Mouse (Mus musculus) brain, embryonic 18.5 days (tissue): ENCODE measurements around the gene Ppp1r10.

Source experiments
- DNase-seq: peaks from one replicate; pipeline ENCODE4 v3.0.0-alpha.2; 2012; ENCODE audit warnings: low read depth, low spot score

The Ppp1r10 gene

DNA sequence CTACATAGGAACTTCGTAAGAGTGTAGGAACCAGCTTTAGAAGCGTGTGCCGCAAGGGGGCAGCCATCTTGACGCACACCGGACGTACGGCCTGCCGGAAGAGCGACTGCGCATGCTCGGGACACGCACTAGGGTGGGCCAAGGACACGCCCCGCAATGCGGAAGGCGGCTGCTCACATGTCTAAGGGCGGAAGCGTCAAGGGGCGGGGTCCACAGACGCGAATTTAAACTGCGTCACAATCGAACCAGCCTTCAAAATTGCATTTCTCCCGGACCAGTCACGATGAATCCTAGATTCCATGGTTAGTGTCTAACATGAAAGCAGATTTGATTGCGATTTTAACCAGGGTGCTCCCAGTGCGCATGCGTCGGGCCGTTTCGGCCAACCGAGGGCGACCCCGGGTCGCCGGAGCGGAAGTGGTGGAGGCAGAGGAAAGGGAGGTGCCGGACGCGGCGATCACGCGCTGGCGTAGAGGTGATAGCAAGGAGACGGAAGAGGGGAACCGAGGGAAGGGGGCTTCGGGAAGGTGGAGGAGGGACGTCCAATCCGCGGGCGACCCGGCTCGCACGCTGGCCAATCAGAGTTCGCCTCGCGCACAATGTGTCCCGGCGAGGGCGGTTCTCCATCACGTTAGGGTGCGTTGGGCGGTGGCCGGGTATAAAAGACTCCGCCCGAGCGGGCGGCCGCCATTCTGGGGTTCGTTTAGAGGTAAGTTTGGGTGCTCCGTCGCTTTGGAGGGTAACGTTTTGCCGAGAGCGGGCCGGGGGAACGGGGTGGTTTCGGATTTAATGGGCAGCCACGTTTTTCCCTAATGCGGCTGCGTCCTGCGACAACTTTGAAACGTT, at the start of gene Ppp1r10, which contains the start of gene Mrps18b:
Gene Ppp1r10 (plus strand): TSS at position 138 of the 846 bp plus-strand sequence.
Gene Mrps18b (minus strand): TSS at position 93 of the 846 bp plus-strand sequence.
- DNase-seq, result peak; percentile 99

DNA sequence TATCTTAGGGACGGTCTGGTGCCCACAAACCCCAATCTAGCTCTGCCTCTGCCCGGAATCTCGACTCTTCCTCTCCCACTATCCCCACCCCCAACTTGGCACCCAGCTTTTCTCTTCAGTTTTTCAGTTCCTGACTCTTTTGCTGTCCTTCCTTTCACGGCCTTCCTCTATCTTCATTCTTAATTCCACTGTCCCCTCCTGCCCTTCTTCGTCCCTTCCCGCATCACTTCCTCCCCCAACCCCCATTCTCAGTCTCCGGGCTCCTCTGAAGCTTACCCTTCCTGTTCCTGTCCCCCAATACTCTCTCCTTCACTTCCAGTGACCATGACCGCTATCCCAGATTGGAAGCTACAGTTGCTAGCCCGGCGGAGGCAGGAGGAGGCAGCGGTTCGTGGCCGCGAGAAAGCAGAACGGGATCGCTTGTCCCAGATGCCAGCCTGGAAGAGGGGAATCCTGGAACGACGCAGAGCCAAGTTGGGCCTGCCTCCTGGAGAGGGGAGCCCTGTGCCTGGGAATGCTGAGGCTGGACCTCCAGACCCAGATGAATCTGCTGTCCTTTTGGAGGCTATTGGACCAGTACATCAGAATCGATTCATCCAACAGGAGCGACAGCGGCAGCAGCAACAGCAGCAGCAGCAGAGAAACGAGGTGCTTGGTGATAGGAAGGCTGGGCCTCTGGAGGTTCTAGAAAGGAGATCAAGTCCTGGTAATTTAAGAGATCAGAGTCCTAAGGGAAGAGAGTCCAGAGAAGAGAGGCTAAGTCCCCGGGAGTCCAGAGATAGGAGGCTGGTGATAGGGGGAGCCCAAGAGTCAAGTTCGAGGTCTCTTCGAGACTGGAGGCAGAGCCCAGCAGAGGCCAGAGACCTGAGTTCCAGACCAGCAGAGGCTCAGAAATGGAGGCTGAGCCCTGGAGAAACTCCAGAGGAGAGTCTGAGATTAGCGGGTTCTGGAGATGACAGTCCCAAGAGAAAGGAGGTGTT, 49.0 kb upstream of the Ppp1r10 start:
- DNase-seq, result no peak

DNA sequence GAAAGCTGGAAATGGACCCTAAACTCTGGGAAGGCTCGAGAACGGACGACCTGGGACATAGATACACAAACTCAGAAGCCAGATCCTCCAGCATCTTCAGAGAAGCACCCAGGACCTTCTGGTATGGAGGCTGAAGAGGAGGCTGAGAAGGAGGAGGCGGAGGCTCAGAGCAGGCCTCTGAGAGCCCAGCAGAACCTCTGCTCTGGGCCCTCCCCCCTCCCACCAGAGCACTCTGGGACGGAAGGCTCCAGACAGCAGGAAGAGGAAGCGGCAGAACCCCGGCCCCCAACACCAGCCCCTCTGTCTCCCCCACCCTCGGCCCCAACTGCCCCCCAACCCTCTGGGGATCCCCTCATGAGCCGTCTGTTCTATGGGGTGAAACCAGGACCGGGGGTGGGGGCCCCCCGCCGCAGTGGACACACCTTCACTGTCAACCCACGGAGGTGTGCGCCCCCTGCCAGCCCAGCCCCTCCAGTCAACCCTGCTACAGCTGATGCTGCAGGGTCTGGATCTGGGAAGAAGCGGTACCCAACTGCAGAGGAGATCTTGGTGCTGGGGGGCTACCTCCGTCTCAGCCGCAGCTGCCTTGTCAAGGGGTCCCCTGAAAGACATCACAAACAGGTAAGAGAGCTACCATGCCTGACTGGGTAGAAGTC, 47.9 kb upstream of the Ppp1r10 start:
- DNase-seq, result no peak

DNA sequence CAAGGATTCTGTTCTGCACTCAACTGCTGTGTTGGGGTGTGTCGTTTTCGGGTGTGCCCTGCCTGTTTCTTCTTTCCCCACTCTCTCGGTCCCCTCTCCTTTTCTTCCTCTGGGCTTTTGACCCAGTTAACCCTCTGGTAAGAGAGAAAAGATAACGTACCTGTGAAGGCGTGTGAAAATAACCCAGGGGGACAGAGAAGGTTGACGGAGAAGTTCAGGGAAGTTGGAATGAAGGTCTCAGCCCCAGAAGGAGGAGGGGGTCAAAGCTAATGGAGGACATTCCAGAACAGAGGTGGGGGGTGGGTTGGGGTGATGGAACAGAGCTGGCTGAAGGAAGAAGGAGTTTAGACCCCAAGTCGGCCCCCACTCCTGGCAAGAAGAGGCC, 47.3 kb upstream of the Ppp1r10 start:
- no peak for DNase-seq

DNA sequence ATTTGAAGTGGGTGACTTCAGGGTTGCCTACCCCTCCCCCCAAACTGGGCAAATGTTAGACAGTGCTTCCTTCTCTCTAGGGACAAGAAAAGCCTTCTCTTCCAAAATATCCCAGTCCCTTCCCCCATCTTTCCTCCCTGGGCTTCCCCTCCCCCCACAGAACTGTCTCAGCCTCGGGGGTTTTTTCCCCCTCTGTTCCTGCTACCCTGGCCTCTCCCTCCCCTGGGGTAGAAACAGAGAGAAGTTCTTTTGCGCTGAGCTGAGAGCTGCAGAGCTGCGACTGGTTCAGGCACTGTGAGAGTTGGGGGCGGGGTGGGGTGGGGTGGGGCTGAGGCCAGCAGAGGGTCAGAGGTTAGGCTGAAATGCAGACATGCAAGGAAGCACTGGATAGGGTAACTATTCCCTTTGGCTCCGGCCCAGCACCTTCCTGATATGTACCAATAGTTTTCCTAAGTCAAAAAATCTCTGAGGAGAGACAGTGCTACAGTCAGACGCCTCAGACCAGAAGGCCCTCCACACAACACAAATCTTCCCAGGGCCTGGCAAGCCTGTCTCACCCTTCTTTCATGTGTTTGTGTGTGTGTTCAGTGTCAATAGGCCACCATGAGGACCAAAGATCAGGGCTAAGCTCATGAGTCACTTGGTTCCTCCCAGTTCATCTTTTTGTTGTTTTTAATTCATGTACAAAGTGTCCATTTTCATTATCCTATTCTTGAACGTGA, 46.7 kb upstream of the Ppp1r10 start:
- no peak for DNase-seq

DNA sequence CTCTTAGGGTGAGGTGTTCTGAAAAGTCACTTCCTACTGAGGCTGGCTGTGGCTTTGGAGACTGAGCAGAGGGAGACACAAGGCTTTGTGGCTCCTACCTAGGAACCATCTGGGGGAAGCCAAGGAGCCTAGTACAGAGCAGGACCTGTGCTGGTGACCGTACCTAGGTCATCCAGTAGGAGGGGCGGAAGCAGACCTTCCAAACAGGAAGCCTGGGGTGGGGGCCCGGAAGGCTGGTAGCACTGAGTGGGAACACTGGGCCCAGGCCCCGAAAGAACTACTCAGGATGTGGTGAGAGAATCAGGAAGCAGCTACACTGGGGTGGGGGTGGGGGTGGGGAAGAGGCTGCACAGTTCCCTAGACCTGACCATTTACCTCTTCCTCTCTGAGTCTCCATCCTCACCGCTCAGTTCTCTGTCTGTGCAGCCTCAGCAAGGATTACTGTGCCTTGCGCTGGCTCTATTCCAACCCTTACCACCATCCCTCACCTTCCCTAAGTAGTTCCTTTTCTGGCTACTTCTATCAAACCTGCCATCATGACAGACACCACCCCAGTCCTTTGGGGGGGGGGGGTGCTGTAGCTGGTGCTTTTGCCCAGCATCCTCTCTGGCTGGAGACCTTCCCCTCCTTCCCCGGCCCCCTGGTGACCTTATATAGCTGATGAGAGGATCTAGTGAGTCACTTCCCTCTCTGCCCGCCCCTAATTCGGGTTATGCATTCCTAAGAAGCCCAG, 45.9 kb upstream of the Ppp1r10 start:
- no peak for DNase-seq

DNA sequence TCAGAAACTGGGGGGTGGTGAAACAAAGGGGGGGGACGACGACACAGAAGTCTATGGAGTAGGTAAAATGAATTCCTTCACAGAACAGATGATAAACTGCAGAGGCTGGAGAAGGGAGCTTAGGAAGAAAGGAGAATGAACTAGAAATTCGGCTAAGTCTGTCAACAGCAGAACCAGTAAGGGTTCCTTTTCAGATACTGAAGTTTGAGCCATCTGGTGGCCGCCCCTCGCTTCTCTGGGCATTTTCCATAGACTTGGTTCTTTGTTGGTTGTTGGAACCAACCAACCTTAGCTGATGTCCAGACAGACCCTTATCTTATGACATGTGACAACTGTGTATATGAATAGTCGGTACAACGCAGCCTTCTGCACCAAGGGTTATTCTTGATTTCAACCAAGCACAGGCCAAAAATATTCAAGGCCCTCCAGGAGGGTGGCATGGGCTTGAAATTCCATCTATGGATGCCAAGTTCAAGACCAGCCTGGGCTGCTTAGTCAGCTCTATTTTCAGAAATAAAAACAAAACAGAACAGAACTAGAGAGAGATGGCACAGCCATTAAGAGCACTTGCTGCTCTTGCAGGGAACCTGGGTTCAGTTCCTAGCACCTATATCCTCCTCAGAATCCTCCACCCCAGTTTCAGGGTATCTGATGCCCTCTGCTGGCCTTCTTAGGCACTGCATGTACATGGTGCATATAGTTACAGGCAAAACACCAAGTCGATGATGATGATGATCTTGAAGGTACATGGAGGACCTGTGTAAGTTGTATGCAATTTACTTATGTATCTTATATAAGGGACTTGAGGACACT, 45.1 kb upstream of the Ppp1r10 start:
- no peak for DNase-seq

DNA sequence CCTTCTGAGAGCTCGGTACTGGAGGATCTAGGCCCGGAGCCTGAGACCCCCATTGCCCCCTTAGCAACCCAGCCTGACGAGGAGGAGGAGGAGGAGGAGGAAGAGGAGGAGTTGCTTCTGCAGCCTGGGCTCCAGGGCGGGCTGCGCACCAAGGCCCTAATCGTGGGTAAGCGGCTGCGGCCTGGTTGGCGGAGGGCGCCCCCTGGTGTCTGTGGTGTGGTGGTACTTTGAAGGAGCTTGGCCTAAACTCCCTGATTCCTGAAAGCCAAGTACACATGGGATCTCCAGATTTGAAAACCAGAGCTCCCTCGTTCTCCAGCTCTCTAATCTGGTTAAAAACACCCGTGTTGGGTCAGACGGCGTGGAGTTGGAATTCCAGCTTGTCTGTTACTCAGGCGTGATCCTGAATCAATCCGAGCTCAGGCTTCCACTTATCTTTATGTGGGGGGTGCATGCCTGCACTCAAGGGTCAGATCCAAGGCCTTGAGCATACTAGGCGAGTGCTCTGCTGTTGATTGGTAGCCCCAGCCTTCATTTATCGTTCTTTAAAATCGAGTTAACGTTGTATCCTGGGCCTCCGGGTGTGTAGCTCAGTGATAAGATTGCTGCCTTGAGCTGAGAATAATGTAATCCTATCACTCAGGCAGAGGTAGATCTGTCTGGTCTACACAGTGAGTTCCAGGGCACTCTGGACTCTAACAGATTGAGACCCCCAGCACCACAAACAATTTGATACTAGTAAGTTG, 42.3 kb upstream of the Ppp1r10 start:
- no peak for DNase-seq

DNA sequence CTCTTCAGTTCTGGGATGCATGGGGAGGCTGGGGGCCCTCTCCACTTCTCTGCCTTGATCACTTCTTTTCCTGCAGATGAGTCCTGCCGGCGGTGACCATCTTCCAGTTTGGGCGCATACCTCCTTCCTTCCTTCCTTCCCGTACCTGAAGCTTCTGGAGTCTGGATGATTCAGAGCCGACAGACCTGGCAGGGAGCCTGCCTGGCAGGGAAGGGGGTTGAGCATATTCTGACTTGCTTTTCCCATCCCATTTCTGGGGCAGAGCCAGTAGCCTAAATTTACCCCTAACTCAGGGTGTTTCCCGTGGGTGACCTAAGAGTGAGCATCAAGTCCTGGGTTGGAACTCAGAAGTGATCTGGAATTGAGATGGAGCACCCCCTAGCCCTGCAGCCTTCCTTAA, 41.5 kb upstream of the Ppp1r10 start:
- no peak for DNase-seq

DNA sequence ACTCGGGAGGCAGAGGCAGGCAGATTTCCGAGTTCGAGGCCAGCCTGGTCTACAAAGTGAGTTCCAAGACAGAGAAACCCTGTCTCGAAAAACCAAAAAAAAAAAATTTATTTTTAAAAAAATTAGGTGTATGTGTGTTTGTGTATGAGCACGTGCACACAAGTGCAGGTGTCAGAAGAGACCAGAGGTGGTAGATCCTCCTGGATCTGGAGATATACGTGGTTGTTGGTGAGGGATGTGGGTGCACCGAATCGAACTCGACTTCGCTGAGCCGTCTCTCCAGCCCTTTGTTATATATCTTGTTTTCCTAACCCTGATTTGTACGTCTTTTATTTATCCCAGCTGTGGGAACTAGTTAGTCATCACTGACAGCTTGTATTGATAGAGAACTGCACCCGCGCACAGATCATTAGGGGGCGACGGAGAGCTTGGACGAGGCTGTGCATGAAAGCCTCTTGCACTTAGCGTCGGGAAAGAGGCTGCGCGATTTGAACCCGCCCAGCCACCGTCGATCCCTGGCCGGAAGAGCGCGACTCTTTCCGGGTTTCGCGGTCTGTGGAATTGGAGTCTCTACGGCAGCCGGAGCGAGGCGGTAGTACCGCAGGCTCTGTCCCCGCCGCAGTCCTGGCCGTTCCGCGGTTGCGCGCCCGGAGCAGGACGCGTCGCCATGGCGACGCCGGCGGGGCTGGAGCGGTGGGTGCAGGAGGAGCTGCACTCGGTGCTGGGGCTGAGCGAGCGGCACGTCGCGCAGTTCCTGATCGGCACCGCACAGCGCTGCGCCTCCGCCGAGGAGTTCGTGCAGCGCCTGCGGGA, 36.8 kb upstream of the Ppp1r10 start, which contains the start of gene Dhx16:
Gene Dhx16 (plus strand): TSS at position 575 of the 813 bp plus-strand sequence.
- DNase-seq, result peak; percentile 92

DNA sequence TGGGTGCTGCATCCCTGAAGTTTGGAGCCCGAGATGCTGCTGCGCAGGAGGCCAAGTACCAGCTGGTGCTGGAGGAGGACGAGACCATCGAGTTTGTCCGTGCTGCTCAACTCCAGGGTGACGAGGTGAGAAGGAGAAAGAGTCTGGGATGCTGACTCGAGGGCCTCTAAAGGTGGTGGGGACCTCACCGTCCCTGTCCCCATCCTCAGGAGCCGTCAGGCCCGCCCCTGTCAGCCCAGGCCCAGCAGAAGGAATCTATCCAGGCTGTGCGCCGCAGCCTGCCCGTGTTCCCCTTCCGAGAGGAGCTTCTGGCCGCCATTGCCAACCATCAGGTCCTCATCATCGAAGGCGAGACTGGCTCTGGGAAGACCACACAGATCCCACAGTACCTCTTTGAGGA, 33.3 kb upstream of the Ppp1r10 start:
- DNase-seq, result no peak

DNA sequence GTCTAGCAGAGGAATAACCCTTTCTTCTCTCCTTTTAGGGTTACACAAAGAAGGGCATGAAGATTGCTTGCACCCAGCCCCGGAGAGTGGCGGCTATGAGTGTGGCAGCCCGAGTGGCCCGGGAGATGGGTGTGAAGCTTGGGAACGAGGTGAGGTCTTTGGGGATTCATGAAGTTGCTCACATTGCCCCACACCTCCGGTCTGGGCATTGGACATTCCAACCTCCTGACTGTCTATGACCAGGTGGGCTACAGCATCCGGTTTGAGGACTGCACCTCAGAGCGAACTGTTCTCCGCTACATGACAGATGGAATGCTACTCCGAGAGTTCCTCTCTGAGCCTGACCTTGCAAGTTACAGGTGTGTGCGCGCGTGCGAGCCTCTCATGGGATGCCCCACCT, 32.5 kb upstream of the Ppp1r10 start:
- no peak for DNase-seq

DNA sequence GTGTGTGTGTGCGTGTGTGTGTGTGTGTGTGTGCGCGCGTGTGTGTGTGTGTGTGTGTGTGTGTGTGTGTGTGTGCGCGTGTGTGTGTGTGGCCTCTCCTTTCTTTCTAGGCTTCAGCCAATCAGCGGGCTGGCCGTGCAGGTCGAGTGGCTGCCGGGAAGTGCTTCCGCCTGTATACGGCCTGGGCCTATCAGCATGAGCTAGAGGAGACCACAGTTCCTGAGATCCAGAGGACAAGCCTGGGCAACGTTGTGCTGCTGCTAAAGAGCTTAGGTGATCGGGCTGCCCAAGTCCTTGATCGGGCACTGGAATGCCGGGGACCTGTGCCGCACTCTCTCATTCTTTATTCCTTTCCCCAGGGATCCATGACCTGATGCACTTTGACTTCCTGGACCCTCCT, 28.5 kb upstream of the Ppp1r10 start:
- DNase-seq, result no peak

DNA sequence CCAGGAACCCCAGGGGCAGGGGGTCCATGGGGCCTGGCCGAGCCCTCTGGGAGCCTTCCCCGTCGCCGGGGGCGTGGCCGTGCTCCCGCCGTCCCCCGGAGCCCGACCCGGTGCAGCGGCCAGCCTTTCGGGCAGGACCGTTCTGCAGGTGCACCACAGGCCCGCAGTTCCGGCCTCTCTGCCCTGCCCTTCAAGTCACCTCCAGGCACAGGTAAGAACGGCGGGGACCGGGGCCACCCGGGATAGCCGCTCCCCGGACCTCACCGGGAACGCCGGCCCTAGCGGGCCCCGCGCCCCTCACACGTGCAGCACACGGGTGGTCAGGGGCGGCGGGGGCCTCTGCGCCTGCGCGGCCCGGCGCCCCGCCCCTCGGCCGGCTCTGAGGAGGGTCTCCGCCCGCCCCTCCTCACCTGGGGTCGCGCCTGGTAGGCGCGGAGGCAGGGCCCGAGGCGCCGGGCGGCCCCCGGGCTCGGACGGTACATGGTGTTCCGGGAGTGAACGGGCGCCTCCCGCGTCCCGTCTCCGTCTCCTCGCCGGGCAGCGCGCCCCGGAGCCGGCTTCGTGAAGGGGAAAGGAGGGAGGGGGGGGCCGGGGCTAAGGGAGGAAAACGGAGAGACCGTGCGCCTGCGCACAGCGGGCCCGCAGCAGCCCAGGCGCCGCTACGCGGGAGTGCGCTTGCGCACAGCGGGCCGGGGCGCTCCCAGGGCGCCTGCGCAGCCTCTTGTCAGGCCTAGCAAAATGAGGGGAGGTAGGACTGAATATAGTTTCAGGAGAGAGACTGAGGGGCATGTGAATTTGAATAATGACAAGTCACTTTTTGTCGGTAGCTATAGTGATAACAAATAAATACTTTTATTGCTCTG, 19.2 kb upstream of the Ppp1r10 start, which contains the start of gene 2310061I04Rik:
Gene 2310061I04Rik (minus strand): TSS at position 651 of the 863 bp plus-strand sequence.
- peak; percentile 90 for DNase-seq

DNA sequence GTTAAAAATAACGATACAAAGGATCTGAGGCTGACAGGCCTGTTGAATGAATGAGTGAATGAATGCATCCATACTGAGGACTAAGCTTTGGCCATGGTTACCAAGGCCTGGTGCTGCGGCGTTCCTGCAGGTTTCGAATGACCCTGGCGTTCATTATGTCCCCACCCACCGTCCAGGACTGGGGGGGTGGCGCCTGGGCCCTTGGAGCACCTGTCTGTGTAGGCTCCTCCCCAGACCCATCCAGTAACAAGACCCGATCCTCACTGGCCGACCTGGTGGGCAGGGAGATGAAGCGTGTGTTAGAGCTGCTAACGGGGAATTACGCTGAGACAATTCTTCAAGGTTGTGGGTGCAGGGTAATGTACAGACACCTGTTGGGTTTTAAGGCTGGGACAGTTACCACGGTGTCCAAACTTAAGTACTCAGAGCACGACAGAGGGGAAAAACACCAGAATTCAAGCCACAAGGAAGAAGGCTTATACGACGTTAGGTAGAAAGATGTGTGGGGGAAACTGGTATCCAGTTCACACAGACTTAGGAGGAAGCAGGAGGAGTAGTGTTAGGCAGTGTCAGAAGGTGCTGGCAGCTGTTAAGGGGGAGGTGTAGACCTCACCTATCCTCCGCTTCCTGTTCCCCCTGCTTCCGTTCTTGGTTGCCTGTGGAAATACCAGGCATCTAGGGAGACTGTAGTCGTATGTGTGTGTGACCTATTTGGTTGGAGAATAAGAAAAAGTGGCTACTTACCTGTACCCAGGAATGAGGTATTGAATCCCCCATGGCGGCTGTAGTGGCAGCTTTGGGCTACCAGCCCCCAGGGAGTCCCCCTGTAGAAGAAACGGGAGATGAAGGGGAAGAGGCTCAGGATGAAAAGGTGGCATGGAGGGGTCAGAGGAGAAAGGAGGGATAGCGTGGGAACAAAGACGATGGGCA, 18.3 kb upstream of the Ppp1r10 start:
- DNase-seq, result no peak

DNA sequence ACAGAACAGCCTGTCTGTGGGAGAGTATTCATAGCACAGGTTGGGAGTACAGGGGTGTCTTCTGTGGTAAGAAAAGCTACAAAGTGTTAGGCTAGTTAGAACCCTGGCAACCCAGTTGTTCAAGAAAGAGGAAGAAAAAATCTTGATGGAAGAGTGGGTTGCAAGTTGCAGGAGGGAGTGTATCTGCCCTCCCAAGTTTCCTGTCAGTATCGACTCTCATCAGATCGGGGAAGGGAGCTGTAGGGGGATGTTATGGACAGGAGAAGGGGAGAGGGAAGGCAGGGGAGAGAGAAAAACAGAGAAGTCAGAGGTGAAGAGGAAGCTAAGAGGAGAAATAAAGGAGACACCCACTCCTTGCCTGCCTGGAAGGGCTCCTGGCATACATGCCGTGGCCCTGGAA, 15.6 kb upstream of the Ppp1r10 start:
- DNase-seq, result no peak
